Mouse (Mus musculus) mouse trophoblast stem cell (cell line): Measurements from ENCODE around the gene Trim80.
"Not testable (repeated sequence)": the region's sequence is repeated elsewhere in the genome, so short reads cannot be mapped to it uniquely, and the experiment has no call there.

ENCODE experiments used
- in situ Hi-C, 2 experiments: fragments of 300-500 bp; cut with MseI, MboI; formaldehyde crosslinking; loops; 2 replicates in 1 of 2; 3 replicates in 1 of 2; pipeline ENCODE4 v1.15.1; 2025

The Trim80 gene

DNA sequence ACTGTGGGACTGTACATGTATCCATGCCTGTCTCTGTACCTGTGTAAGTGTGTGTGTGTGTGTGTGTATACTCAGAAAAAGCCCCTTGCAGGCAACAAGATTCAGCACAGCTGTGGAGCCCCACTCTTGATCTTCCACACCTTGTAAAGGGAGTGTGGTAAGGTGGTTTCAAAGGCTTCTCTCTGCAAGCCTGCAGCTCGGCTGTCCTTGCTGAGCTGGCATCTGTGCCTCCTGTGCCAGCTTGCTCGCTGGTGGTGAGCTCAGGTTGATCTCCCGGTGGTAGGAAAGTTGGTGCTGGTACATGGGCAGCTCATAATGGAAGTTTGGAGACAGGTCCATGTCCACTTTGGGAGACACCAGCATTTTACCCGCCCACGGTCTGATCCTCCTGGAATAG lies 21.5 kb downstream of the Trim80 start:
- in situ Hi-C loops = no loop called here

GRCm38 (mm10) chr11:115462243-115462891 lies 22.0 kb downstream of the Trim80 start, which contains the start of gene Slc16a5:
Gene Slc16a5 (plus strand): TSS chr11:115462474.
- in situ Hi-C loops = no loop called here

- in situ Hi-C loops = no loop called here
These were observed 23.1 kb downstream of the Trim80 start for GRCm38 (mm10) chr11:115463397-115463796.

GRCm38 (mm10) chr11:115464851-115465250 lies 24.5 kb downstream of the Trim80 start:
- in situ Hi-C loops = no loop called here

GRCm38 (mm10) chr11:115467217-115467618 lies 26.9 kb downstream of the Trim80 start:
- in situ Hi-C loops = no loop called here

GRCm38 (mm10) chr11:115472183-115472582 lies 31.8 kb downstream of the Trim80 start:
- in situ Hi-C loops = no loop called here

- in situ Hi-C loops = no loop called here
These were observed 33.4 kb downstream of the Trim80 start for GRCm38 (mm10) chr11:115473626-115474275.

- in situ Hi-C loops = no loop called here
These were observed 34.8 kb downstream of the Trim80 start, which contains the start of gene Armc7 for GRCm38 (mm10) chr11:115475025-115475757. Gene Armc7 (plus strand): TSS chr11:115475667.

DNA sequence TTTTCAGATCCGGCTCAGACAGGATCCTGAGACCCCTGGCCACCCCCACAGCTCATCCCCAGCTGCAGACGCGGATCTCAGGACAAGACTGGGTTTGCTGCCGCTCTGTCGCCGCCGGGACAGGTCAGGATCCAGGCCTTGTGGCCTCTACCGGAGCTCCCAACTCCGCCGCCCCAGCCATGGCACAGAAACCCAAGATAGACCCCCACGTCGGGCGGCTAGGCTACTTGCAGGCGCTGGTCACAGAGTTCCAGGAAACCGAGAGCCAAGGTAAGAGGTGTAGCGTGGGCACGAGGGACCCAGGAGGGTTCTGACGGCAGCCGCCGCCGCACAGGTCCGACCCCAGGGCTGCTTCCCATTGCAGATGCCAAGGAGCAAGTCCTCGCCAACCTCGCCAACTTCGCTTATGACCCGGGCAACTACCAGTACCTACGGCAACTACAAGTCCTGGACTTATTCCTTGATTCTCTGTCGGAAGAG lies 35.5 kb downstream of the Trim80 start:
- in situ Hi-C loops = no loop called here

DNA sequence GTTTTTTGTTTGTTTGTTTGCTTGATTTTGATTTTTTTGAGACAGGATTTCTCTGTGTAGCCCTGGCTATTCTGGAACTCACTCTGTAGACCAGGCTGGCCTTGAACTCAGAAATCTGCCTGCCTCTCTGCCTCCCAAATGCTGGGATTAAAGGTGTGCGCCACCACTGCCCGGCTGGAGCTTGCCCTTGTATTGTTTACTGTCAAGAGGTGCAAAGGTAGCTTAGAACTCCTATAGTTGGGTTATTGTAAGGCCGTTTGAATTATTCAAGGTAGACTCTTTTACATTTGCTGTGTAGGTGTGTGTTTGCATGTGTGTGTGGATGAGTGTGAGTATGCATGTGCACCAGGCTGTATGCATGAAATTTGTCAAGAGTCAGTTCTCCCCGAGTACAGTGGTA lies 36.3 kb downstream of the Trim80 start:
- in situ Hi-C loops = not testable (repeated sequence)

- in situ Hi-C loops = not testable (repeated sequence)
These were observed 37.0 kb downstream of the Trim80 start for GRCm38 (mm10) chr11:115477388-115477787.

DNA sequence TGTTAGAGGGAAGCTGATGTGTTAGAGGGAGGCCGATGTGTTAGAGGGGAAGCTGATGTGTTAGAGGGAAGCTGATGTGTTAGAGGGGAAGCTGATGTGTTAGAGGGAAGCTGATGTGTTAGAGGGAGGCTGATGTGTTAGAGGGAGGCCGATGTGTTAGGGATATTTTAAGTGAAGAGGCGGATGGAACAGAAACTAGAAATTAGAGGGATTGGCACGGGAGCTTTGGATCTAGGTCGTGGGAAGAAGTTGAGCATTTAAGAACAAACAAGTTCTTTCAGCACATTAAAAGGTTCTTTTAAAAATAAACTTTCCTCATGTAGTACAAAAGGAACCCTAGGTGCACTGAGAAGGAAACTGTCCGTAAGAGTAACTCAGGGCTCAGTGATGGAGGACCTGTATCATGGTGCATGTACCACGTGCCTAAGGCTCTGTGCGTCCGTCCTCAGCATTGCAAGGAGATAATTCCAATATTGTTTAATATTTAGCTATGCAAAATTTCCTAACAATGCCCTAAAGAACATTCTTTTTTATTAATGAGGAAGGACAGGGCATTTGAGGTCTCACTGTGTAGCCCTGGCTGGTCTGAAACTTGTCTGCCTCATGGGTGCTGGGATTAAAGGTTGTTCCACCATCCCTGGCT lies 38.1 kb downstream of the Trim80 start:
- in situ Hi-C loops = no loop called here

- in situ Hi-C loops = no loop called here
These were observed 41.4 kb downstream of the Trim80 start for GRCm38 (mm10) chr11:115481553-115482259.

DNA sequence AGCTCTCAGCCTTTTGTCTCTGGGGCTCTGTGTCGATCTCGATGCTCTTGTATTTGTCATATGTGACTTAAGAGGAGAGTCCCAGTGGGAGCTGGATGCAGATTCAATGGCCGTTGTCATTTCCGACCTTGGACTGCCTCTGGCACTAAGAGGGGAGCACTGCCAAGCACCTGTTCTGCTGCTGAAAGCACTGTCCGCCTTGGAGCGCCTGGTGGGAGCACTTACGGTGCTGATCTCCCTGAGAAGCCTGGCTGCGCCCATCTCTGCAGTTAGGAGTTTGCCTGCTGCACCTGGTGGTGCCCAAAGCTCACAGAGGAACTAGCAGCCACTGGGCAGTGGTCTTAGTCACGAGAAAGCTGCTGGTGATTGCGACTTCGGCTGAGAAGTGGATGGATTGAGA lies 42.9 kb downstream of the Trim80 start:
- in situ Hi-C loops = no loop called here

- in situ Hi-C loops = no loop called here
These were observed 43.4 kb downstream of the Trim80 start for GRCm38 (mm10) chr11:115483726-115484125.

DNA sequence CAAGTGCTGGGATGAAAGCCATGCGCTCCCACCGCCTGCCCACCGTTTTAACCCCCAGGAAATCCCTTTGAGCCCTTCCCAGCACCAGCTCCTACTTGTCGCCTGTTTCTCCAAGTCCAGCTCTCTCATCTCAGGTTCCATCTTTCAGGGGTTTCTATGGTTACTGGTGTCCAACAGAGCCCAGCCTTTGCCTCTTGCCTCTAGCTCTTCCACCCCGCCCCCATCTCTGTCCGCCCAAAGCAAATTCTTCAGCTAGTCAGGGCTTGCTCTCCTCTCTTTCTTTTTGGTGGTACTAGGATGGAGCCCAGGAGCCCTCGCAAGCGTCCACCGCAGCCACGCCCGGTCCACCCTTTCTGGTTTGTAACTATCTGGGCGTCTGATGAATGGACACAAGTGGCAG lies 44.8 kb downstream of the Trim80 start:
- in situ Hi-C loops = no loop called here

GRCm38 (mm10) chr11:115488551-115489104 lies 48.3 kb downstream of the Trim80 start:
- in situ Hi-C loops = no loop called here

DNA sequence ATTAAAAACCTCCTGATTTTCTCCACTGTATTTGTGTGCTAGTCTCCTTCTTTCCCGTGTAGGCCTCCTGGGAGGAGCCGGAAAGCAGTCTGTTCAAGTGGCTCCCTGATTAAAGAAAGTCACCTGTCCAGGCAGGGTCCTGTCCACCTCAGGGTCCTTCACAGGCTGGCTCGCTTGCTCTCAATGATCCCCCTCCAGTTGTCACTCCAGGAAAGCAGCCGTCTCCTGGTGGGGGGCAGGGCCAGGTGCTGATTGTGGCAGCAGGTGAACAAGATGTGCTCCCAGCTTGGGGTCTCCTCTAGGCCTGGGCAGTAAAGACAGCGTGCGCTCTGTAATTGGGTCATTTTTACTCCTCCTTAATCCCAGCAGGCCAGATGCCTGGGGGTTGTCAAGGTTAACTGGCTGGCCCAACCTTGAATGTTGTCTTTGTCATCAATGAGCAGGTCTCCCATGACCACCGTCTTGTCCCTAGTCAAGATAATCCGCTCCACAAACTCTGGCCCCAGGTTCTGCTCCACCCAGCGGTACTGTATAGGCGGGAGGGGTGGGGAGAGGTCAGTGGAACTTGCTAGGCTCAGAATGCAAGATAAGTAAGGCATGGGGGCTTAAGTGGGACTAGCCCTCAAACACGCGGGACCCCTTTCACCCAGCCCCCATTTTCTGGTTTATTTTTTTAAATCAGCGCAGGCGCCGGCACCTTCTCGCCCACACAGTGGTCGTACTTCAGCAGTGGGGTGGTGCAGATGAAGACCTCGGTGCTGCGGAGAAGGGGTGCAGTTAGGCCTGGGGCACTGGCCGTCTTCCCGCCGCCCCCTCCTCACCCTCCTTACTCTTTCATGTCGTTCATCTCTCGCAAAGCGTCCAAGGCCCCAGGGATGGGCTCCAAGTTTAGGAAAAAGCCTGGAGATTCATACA lies 50.4 kb downstream of the Trim80 start:
- in situ Hi-C loops = no loop called here

DNA sequence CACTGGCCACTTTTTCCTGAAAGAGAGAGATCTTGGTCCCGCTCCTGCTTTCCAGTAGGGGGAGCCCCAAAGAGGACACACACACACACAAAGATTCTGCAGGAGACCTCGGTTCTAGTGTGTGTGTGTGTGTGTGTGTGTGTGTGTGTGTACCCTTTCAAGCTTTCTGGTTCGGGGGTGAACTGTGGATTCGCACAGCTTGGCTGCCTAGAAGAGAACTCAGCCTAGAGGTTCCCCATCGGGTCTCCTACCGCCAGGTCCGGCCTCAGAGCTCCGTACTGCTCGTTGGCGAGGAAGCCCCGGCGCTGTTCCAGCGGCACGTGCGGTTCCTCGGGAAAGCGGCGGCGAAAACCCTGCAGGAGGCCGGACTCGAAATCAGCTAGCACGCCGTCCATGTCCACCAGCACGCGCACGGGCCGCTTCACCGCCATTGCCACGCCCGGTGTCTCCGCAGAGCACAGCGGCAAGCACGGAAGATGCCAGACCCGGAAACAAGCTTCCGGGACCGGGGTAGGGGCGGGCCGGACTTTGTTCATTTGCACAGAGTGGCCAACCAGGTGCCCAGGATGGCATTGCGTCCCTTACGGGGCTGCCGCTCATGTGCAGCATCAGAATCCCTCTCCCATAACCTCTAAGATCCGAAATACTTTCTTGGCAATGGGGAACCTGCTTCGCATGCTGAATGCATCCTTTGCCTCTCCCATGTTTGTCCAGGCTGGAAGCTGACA lies 51.2 kb downstream of the Trim80 start, which contains the start of gene Nt5c:
Gene Nt5c, minus strand, starts transcription at position 507 of the 728 bp plus-strand sequence.
- in situ Hi-C loops = no loop called here
